Mouse (Mus musculus): ENCODE data around the gene Lipc. TPM values are rescaled to one million over a fixed set of nuclear protein-coding genes. Genes with fewer than 3 reads are reported as not detected.

The Lipc gene
- polyA plus RNA-seq, 1 experiment = 0.08 TPM

- WGBS = 35% methylated on average over 4 of the region's 4 CpGs
- peak in 1 of 2 experiments; percentile 58 for DNase-seq
- Histone ChIP-seq H3K27me3 (ENCODE audit: control insufficient read depth, insufficient read depth, low read length) (no peaks in the 10 kb centered on the region), H3K4me3 (replicated peaks; ENCODE audit: insufficient read depth, low read depth, low read length) (no peak overlapping the region), H3K4me1 (ENCODE audit: control insufficient read depth, insufficient read depth, low read length) (peaks cover 26% of the 10 kb centered on the region), H3K27ac (ENCODE audit: insufficient read depth, low read length) (0 out of 2 replicates have a peak overlapping the region, but pooled peaks have one; percentile 18)
- TF ChIP-seq POLR2A (IDR thresholded peaks at IDR 0.05; ENCODE audit: borderline replicate concordance, insufficient read depth, low read length) (no peak), CTCF (IDR thresholded peaks at IDR 0.05; ENCODE audit: borderline replicate concordance, insufficient read depth, low read depth, low read length) (no peak)
These were observed 13.0 kb upstream of the Lipc start for GRCm38 (mm10) chr9:70965011-70965410.

GRCm38 (mm10) chr9:70963461-70963891 is 11.4 kb upstream of the Lipc start:
- H3K27ac ChIP-seq (ENCODE audit: insufficient read depth, low read length) = peak overlapping the region; percentile 52
- H3K4me1 ChIP-seq (ENCODE audit: control insufficient read depth, insufficient read depth, low read length) = peaks cover 41% of the 10 kb centered on the region
- H3K27me3 ChIP-seq (ENCODE audit: control insufficient read depth, insufficient read depth, low read length) = no peaks in the 10 kb centered on the region
- WGBS = 22% methylated on average over 7 of the region's 7 CpGs
- TF ChIP-seq POLR2A (IDR thresholded peaks at IDR 0.05; ENCODE audit: borderline replicate concordance, insufficient read depth, low read length) = no peak
- TF ChIP-seq CTCF (IDR thresholded peaks at IDR 0.05; ENCODE audit: borderline replicate concordance, insufficient read depth, low read depth, low read length) = no peak
- DNase-seq = peak; percentile 59 to 63
- no peak overlapping the region for H3K4me3 ChIP-seq (replicated peaks; ENCODE audit: insufficient read depth, low read depth, low read length)

GRCm38 (mm10) chr9:70962781-70963455 is 10.9 kb upstream of the Lipc start:
- WGBS = 94% methylated on average over 2 of the region's 2 CpGs
- Histone ChIP-seq H3K4me3 (replicated peaks; ENCODE audit: insufficient read depth, low read depth, low read length) (no peak overlapping the region), H3K27ac (ENCODE audit: insufficient read depth, low read length) (peak overlapping the region; percentile 52), H3K4me1 (ENCODE audit: control insufficient read depth, insufficient read depth, low read length) (peaks cover 46% of the 10 kb centered on the region), H3K27me3 (ENCODE audit: control insufficient read depth, insufficient read depth, low read length) (no peaks in the 10 kb centered on the region)
- TF ChIP-seq POLR2A (IDR thresholded peaks at IDR 0.05; ENCODE audit: borderline replicate concordance, insufficient read depth, low read length) (no peak), CTCF (IDR thresholded peaks at IDR 0.05; ENCODE audit: borderline replicate concordance, insufficient read depth, low read depth, low read length) (no peak)
- peak; percentile 15 to 41 for DNase-seq

- WGBS = 53% methylated on average over 5 of the region's 5 CpGs
- TF ChIP-seq POLR2A (IDR thresholded peaks at IDR 0.05; ENCODE audit: borderline replicate concordance, insufficient read depth, low read length) = no peak
- TF ChIP-seq CTCF (IDR thresholded peaks at IDR 0.05; ENCODE audit: borderline replicate concordance, insufficient read depth, low read depth, low read length) = no peak
- no peak for DNase-seq
- Histone ChIP-seq H3K4me1 (ENCODE audit: control insufficient read depth, insufficient read depth, low read length) (peaks cover 46% of the 10 kb centered on the region), H3K4me3 (replicated peaks; ENCODE audit: insufficient read depth, low read depth, low read length) (no peak overlapping the region), H3K27me3 (ENCODE audit: control insufficient read depth, insufficient read depth, low read length) (no peaks in the 10 kb centered on the region), H3K27ac (ENCODE audit: insufficient read depth, low read length) (peak overlapping the region; percentile 27; the same call in 1 of the 2 replicates)
These were observed 8.3 kb upstream of the Lipc start for GRCm38 (mm10) chr9:70960301-70960700.

GRCm38 (mm10) chr9:70959866-70960265 is 7.8 kb upstream of the Lipc start:
- Histone ChIP-seq H3K4me1 (ENCODE audit: control insufficient read depth, insufficient read depth, low read length) (peaks cover 44% of the 10 kb centered on the region), H3K4me3 (replicated peaks; ENCODE audit: insufficient read depth, low read depth, low read length) (no peak overlapping the region), H3K27me3 (ENCODE audit: control insufficient read depth, insufficient read depth, low read length) (no peaks in the 10 kb centered on the region), H3K27ac (ENCODE audit: insufficient read depth, low read length) (peak overlapping the region; percentile 27)
- no peak for TF ChIP-seq CTCF (IDR thresholded peaks at IDR 0.05; ENCODE audit: borderline replicate concordance, insufficient read depth, low read depth, low read length)
- no peak for TF ChIP-seq POLR2A (IDR thresholded peaks at IDR 0.05; ENCODE audit: borderline replicate concordance, insufficient read depth, low read length)
- WGBS = 10% methylated on average over 5 of the region's 5 CpGs
- peak; percentile 67 to 81 for DNase-seq

- peak in 1 of 2 experiments; percentile 23 for DNase-seq
- Histone ChIP-seq H3K4me1 (ENCODE audit: control insufficient read depth, insufficient read depth, low read length) (peaks cover 44% of the 10 kb centered on the region), H3K4me3 (replicated peaks; ENCODE audit: insufficient read depth, low read depth, low read length) (no peak overlapping the region), H3K27ac (ENCODE audit: insufficient read depth, low read length) (peak overlapping the region; percentile 27), H3K27me3 (ENCODE audit: control insufficient read depth, insufficient read depth, low read length) (no peaks in the 10 kb centered on the region)
- TF ChIP-seq CTCF (IDR thresholded peaks at IDR 0.05; ENCODE audit: borderline replicate concordance, insufficient read depth, low read depth, low read length) (no peak), POLR2A (IDR thresholded peaks at IDR 0.05; ENCODE audit: borderline replicate concordance, insufficient read depth, low read length) (no peak)
- WGBS = 79% methylated on average over 3 of the region's 3 CpGs
These were observed 7.4 kb upstream of the Lipc start for GRCm38 (mm10) chr9:70959447-70959846.

GRCm38 (mm10) chr9:70958381-70958780 is 6.4 kb upstream of the Lipc start:
- Histone ChIP-seq H3K27ac (ENCODE audit: insufficient read depth, low read length) (peak overlapping the region; percentile 27), H3K4me3 (replicated peaks; ENCODE audit: insufficient read depth, low read depth, low read length) (no peak overlapping the region), H3K4me1 (ENCODE audit: control insufficient read depth, insufficient read depth, low read length) (peaks cover 34% of the 10 kb centered on the region), H3K27me3 (ENCODE audit: control insufficient read depth, insufficient read depth, low read length) (no peaks in the 10 kb centered on the region)
- 10% methylated on average over 5 of the region's 5 CpGs for WGBS
- peak; percentile 89 to 91 for DNase-seq
- TF ChIP-seq CTCF (IDR thresholded peaks at IDR 0.05; ENCODE audit: borderline replicate concordance, insufficient read depth, low read depth, low read length) (no peak), POLR2A (IDR thresholded peaks at IDR 0.05; ENCODE audit: borderline replicate concordance, insufficient read depth, low read length) (no peak)

GRCm38 (mm10) chr9:70957717-70958116 is 5.7 kb upstream of the Lipc start:
- no peak for TF ChIP-seq POLR2A (IDR thresholded peaks at IDR 0.05; ENCODE audit: borderline replicate concordance, insufficient read depth, low read length)
- no peak for TF ChIP-seq CTCF (IDR thresholded peaks at IDR 0.05; ENCODE audit: borderline replicate concordance, insufficient read depth, low read depth, low read length)
- 57% methylated on average over 3 of the region's 3 CpGs for WGBS
- Histone ChIP-seq H3K27me3 (ENCODE audit: control insufficient read depth, insufficient read depth, low read length) (no peaks in the 10 kb centered on the region), H3K27ac (ENCODE audit: insufficient read depth, low read length) (peak overlapping the region; percentile 27; the same call in 1 of the 2 replicates), H3K4me1 (ENCODE audit: control insufficient read depth, insufficient read depth, low read length) (peaks cover 30% of the 10 kb centered on the region), H3K4me3 (replicated peaks; ENCODE audit: insufficient read depth, low read depth, low read length) (no peak overlapping the region)
- no peak for DNase-seq

Data from cerebellum, adult 2 months (tissue).